Mouse (Mus musculus): ENCODE data around the gene Olfr410. TPM values are rescaled to one million over a fixed set of nuclear protein-coding genes. Genes with fewer than 3 reads are reported as not detected.

The Olfr410 gene
- polyA plus RNA-seq, 1 experiment: not detected

- TF ChIP-seq POLR2A (IDR thresholded peaks at IDR 0.05; ENCODE audit: borderline replicate concordance, low read depth, low read length) (no peak), CTCF (IDR thresholded peaks at IDR 0.05; ENCODE audit: low read depth, low read length) (no peak)
These were observed 50.6 kb downstream of the Olfr410 start for GRCm38 (mm10) chr11:74287256-74287655.

DNA sequence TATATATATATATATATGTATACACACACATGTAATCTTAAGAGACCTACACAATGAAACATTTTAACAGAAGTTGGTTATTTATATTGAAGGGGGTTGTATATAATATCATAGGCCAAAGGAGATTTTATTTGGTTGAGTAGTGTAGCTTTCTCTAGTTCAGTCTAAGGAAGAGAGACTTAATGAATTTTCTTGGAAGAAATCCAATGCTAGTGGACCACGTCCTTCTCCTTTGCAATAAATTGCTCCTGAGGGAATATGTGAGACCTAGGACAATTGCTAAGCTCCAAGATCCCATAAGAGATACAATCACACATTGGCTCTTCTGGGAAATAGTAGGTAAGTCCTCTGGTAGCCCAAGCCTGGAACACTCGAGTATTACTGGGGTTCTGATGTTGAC, 54.4 kb downstream of the Olfr410 start, which contains the start of gene Olfr59:
Gene Olfr59 (plus strand): TSS at position 301 of the 400 bp plus-strand sequence.
- TF ChIP-seq CTCF (IDR thresholded peaks at IDR 0.05; ENCODE audit: low read depth, low read length) (no peak), POLR2A (IDR thresholded peaks at IDR 0.05; ENCODE audit: borderline replicate concordance, low read depth, low read length) (no peak)
- no peak within 1 kb of the TSS for H3K4me3 ChIP-seq (ENCODE audit: insufficient read depth, low read length)
- H3K27ac ChIP-seq (ENCODE audit: insufficient read depth, low read depth, low read length): no peak within 1 kb of the TSS
- H3K4me1 ChIP-seq (ENCODE audit: control insufficient read depth, insufficient read depth, low read length): no peaks in the 10 kb centered on the region

More at GRCm38 (mm10) chr11:74287256-74287655, 50.6 kb downstream of the Olfr410 start:
- Histone ChIP-seq H3K27ac (ENCODE audit: insufficient read depth, low read depth, low read length) (no peak overlapping the region), H3K4me1 (ENCODE audit: control insufficient read depth, insufficient read depth, low read length) (no peaks in the 10 kb centered on the region), H3K4me3 (ENCODE audit: insufficient read depth, low read length) (no peak overlapping the region)

Other genes with a start within 250 kb of the Olfr410 start
- gene Olfr401, start 224.3 kb downstream of the Olfr410 start, polyA plus RNA-seq (2012; ENCODE audit: insufficient read depth, insufficient read length, missing spikeins): not detected in 2 replicates
- not detected in 2 replicates for gene Olfr402, start 184.5 kb downstream of the Olfr410 start, polyA plus RNA-seq (2012; ENCODE audit: insufficient read depth, insufficient read length, missing spikeins)
- not detected in 2 replicates for gene Olfr403, start 151.8 kb downstream of the Olfr410 start, polyA plus RNA-seq (2012; ENCODE audit: insufficient read depth, insufficient read length, missing spikeins)
- gene Olfr43, start 126.7 kb downstream of the Olfr410 start, polyA plus RNA-seq (2012; ENCODE audit: insufficient read depth, insufficient read length, missing spikeins): not detected in 2 replicates
- not detected in 2 replicates for gene Olfr406, start 78.2 kb downstream of the Olfr410 start, polyA plus RNA-seq (2012; ENCODE audit: insufficient read depth, insufficient read length, missing spikeins)
- not detected in 2 replicates for gene Olfr59, start 54.3 kb downstream of the Olfr410 start, polyA plus RNA-seq (2012; ENCODE audit: insufficient read depth, insufficient read length, missing spikeins)
- not detected in 2 replicates for gene Olfr411, start 14.6 kb upstream of the Olfr410 start, polyA plus RNA-seq (2012; ENCODE audit: insufficient read depth, insufficient read length, missing spikeins)
- gene Olfr412, start 24.0 kb upstream of the Olfr410 start, polyA plus RNA-seq (2012; ENCODE audit: insufficient read depth, insufficient read length, missing spikeins): not detected in 2 replicates